Mouse (Mus musculus): ENCODE measurements around the gene Epn2.

GRCm38 (mm10) chr11:61535530-61535929 lies 44.0 kb downstream of the Epn2 start:
- no peak for TF ChIP-seq CTCF (IDR thresholded peaks at IDR 0.05; ENCODE audit: insufficient read depth, low read length)
- no peak for TF ChIP-seq POLR2A (IDR thresholded peaks at IDR 0.05; ENCODE audit: borderline replicate concordance, extremely low read depth, low read depth, low read length)

All from lung, adult 2 months (tissue).